Mouse (Mus musculus) midbrain, postnatal 0 days (tissue): ENCODE measurements around the gene Has3. TPM values are rescaled to one million over a fixed set of nuclear protein-coding genes. Genes with fewer than 3 reads are reported as not detected.
A peak's percentile ranks its signal among the peaks of the same experiment; 100 is the strongest.

Source experiments
- ATAC-seq: fragments of 200-750 bp; cut with Nextera tagmentation; 2 replicates; pipeline ENCODE4 v1.8.0; 2017; ENCODE audit warnings: moderate number of reproducible peaks, mild to moderate bottlenecking, moderate TSS enrichment, moderate library complexity; ENCODE audit not compliant: low FRiP score
- DNase-seq: peaks from one replicate; pipeline ENCODE4 v3.0.0-alpha.2; 2015; ENCODE audit warnings: low spot score
- H3K27ac ChIP-seq: fragments of 300-500 bp; sonication (generic); 2 replicates; pipeline ENCODE4 v1.5.1; 2014; ENCODE audit warnings: low read depth, mild to moderate bottlenecking, low read length, mixed read lengths
- H3K27me3 ChIP-seq: fragments of 300-500 bp; sonication (generic); 2 replicates; pipeline ENCODE4 v1.6.1; 2014; ENCODE audit warnings: low read length, control low read depth, mixed read lengths; ENCODE audit not compliant: insufficient read depth
- H3K36me3 ChIP-seq: fragments of 300-500 bp; sonication (generic); 2 replicates; pipeline ENCODE4 v1.6.1; 2014; ENCODE audit warnings: low read length, control low read depth, mixed read lengths; ENCODE audit not compliant: insufficient read depth
- H3K4me1 ChIP-seq: fragments of 300-500 bp; sonication (generic); 2 replicates; pipeline ENCODE4 v1.6.1; 2014; ENCODE audit warnings: mild to moderate bottlenecking, control low read depth, antibody characterized with exemption, low read length, mixed read lengths; ENCODE audit not compliant: insufficient read depth
- H3K4me2 ChIP-seq: fragments of 300-500 bp; sonication (generic); 2 replicates; pipeline ENCODE4 v1.6.1; 2014; ENCODE audit warnings: low read depth, mild to moderate bottlenecking, low read length, mixed read lengths; ENCODE audit not compliant: poor library complexity, severe bottlenecking
- H3K4me3 ChIP-seq: fragments of 300-500 bp; sonication (generic); 2 replicates; pipeline ENCODE4 v1.5.1; 2014; ENCODE audit warnings: low read depth, mild to moderate bottlenecking, low read length, moderate library complexity
- H3K9ac ChIP-seq: fragments of 300-500 bp; sonication (generic); replicated peaks from 2 replicates; pipeline ENCODE4 v1.6.1; 2014; ENCODE audit warnings: mild to moderate bottlenecking, low read length, moderate library complexity, mixed read lengths; ENCODE audit not compliant: poor library complexity, severe bottlenecking
- H3K9me3 ChIP-seq: fragments of 300-500 bp; sonication (generic); 2 replicates; pipeline ENCODE4 v1.6.1; 2016; ENCODE audit warnings: low read length, control low read depth
- CTCF ChIP-seq: IDR thresholded peaks from 2 replicates; pipeline ENCODE4 v1.5.1; 2016; ENCODE audit warnings: antibody characterized with exemption, mild to moderate bottlenecking
- WGBS: fragments of 180-500 bp; shearing (Covaris S2); extraction: QIAGEN DNeasy Blood & Tissue Kit; methylation state at CpG from one replicate; pipeline ENCODE4 v1.1.7; 2014; 5-methylcytosine and 5-hydroxymethylcytosine counted together
- polyA plus RNA-seq: library from polyadenylated mRNA; unstranded; fragments of >200 nt; fragmentation: Nextera tagmentation; extraction: Ambion mirVana; gene quantifications from 2 replicates; pipeline ENCODE4 v1.2.1, GENCODE M21; 2015
- total RNA-seq: library from RNA; depleted of rRNA; stranded (reverse); fragments of >200 nt; gene quantifications from 2 replicates; pipeline ENCODE4 v1.2.3, GENCODE M21; 2014; rRNA removed

Has3 gene
- total RNA-seq (16.6 and 20.2 TPM in 2 replicates), polyA plus RNA-seq (0.42 and 0.89 TPM in 2 replicates)

DNA sequence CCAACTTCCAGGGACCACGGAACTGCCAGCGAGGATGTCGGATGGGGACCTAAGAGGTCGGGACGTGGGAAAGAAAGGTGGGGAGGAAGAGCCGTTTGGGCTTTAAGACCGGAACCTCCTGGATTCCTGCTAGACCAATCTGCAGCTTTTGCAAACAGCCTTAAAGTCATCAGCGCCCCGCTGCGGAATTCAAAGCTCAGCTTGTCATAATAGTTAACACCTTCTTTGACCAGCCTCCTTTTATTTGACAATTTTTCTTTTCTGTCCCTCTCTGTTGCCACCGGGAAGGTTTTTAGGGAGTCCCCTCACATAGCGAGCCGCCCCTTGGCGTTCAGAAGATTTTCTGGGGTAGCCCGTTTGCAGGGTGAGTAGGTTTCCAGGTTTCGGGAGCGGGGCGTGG lies at the start of gene Has3:
Gene Has3 (plus strand): TSS at position 192 of the 400 bp plus-strand sequence.
- H3K4me1 ChIP-seq: peaks cover 11% of the 10 kb centered on the region; the same call in 1 of the 2 replicates
- under 1% methylated on average over 18 of the region's 18 CpGs for WGBS
- H3K27me3 ChIP-seq: peaks cover 5% of the 10 kb centered on the region; the same call in 1 of the 2 replicates
- peak within 1 kb of the TSS; percentile 55 for H3K27ac ChIP-seq
- no peak for ATAC-seq
- TF ChIP-seq CTCF: peak; percentile 42
- peak; percentile 60 for DNase-seq
- H3K36me3 ChIP-seq: 0 out of 2 replicates have a peak, but pooled peaks cover 5% of the 10 kb centered on the region
- H3K4me2 ChIP-seq: peak within 1 kb of the TSS; percentile 95
- H3K4me3 ChIP-seq: peak within 1 kb of the TSS; percentile 57
- H3K9me3 ChIP-seq: no peaks in the 10 kb centered on the region
- H3K9ac ChIP-seq: peak within 1 kb of the TSS; percentile 60

- DNase-seq: no peak
- Histone ChIP-seq H3K4me3 (no peak overlapping the region), H3K27me3 (no peaks in the 10 kb centered on the region), H3K9me3 (no peaks in the 10 kb centered on the region), H3K4me2 (no peak overlapping the region), H3K9ac (no peak overlapping the region), H3K36me3 (no peaks in the 10 kb centered on the region), H3K27ac (no peak overlapping the region), H3K4me1 (no peaks in the 10 kb centered on the region)
- WGBS: 87% methylated on average over 14 of the region's 14 CpGs
- no peak for TF ChIP-seq CTCF
- ATAC-seq: no peak
Measured at GRCm38 (mm10) chr8:106820553-106821515, 49.2 kb upstream of the Has3 start.

- WGBS: 92% methylated on average over 6 of the region's 6 CpGs
- Histone ChIP-seq H3K27me3 (no peaks in the 10 kb centered on the region), H3K4me2 (no peak overlapping the region), H3K9ac (no peak overlapping the region), H3K27ac (no peak overlapping the region), H3K9me3 (no peaks in the 10 kb centered on the region), H3K4me3 (no peak overlapping the region), H3K4me1 (no peaks in the 10 kb centered on the region), H3K36me3 (peaks cover 2% of the 10 kb centered on the region; the same call in 1 of the 2 replicates)
- no peak for TF ChIP-seq CTCF
- no peak for DNase-seq
- no peak for ATAC-seq
Measured at GRCm38 (mm10) chr8:106828921-106829320, 41.1 kb upstream of the Has3 start.

DNA sequence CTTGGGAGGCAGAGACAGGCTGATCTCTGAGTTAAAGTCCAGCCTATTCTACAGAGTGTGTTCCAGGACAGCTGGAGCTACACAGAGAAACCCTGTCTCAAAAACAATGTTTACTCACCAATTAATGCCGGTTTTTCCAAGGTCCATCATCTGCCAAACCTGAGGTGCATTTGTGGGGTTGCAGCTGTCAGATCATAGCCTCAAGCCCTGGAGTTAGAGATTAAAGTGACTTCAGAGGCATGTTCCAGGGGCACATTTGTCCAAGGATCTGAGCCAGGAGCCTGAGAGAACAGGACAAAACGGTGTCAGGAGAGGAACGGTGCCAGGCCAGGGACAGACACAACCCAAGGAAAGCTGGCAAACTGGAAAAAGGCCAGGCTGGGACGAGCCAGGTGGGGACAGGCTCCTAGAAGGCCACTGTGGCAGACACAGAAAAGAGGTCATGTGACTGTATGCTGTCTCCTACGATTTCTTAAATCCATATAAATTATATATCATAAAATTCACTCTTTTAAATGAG lies 40.5 kb upstream of the Has3 start:
- no peaks in the 10 kb centered on the region for H3K4me1 ChIP-seq
- ATAC-seq: no peak
- WGBS: 89% methylated on average over 5 of the region's 5 CpGs

DNA sequence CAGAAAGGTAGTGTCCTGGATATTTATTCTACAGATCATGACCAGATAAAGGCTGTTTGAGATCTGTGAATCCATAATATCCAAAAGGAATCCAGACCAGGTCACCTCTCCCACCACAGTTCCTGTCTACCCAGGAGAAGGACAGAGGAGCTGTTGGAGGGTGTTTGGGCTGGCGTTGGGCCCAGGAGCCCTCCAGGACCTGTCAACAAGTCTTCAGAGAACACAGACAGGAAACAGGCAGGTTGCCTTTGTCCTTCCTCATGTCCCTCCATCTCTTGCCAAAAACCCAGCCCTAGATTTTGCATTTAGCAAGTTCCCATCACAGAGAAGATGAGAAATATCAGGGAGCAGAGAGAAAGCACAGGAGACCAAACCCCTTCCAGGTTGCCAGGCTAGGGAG lies 35.1 kb upstream of the Has3 start:
- no peak overlapping the region for H3K9ac ChIP-seq
- no peaks in the 10 kb centered on the region for H3K9me3 ChIP-seq
- ATAC-seq (no peak), DNase-seq (no peak)
- H3K27ac ChIP-seq: no peak overlapping the region
- H3K4me2 ChIP-seq: no peak overlapping the region
- peaks cover 11% of the 10 kb centered on the region; the same call in 1 of the 2 replicates for H3K4me1 ChIP-seq
- TF ChIP-seq CTCF: no peak
- no peak overlapping the region for H3K4me3 ChIP-seq
- WGBS: 65% methylated on average over 1 of the region's 1 CpGs
- no peaks in the 10 kb centered on the region for H3K36me3 ChIP-seq
- no peaks in the 10 kb centered on the region for H3K27me3 ChIP-seq

More for the DNA sequence above, 40.5 kb upstream of the Has3 start:
- H3K36me3 ChIP-seq: peaks cover 2% of the 10 kb centered on the region; the same call in 1 of the 2 replicates
- H3K27ac ChIP-seq: no peak overlapping the region
- H3K9me3 ChIP-seq: no peaks in the 10 kb centered on the region
- H3K4me3 ChIP-seq: no peak overlapping the region
- H3K9ac ChIP-seq: no peak overlapping the region
- no peaks in the 10 kb centered on the region for H3K27me3 ChIP-seq
- H3K4me2 ChIP-seq: no peak overlapping the region
- TF ChIP-seq CTCF: no peak
- no peak for DNase-seq

DNA sequence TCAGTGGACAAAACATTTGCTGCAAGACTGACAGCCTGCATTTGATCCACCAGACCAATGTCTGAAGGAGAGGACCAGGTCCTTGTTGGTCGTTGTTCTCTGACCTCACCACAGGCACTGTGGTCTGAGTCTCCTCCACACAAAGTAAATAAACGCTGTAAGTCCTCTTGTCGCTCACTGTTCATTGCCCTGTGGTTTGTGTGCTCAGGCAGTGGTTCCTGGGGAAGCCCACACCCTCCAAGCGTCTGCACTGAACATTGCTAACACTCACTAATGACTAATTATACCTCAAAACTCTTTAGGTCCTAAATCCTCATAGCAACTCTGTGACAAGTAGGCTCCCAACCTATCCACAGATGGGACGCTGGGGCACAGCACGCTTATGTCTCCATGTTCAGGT lies 33.5 kb upstream of the Has3 start:
- Histone ChIP-seq H3K36me3 (no peaks in the 10 kb centered on the region), H3K4me2 (no peak overlapping the region), H3K9me3 (no peaks in the 10 kb centered on the region), H3K9ac (no peak overlapping the region), H3K4me1 (peaks cover 11% of the 10 kb centered on the region; the same call in 1 of the 2 replicates), H3K27ac (no peak overlapping the region), H3K4me3 (no peak overlapping the region), H3K27me3 (no peaks in the 10 kb centered on the region)
- DNase-seq: no peak
- TF ChIP-seq CTCF: no peak
- 90% methylated on average over 6 of the region's 6 CpGs for WGBS
- no peak for ATAC-seq
